8 mouse cellular contexts compared by ENCODE assay signal in genomic region chr12:119237921-119238695, GRCm38 (mm10). TPM values are rescaled to one million over a fixed set of nuclear protein-coding genes. Genes with fewer than 3 reads are reported as not detected.
DNase-seq lines count a peak whose midpoint lies in the region; ATAC-seq and TF ChIP-seq lines count a peak whose summit lies in the region.

No protein-coding gene starts in this region.

- 0 out of 2 replicates have a peak, but pooled peaks cover 2% of the 10 kb centered on the region for H3K9me3 ChIP-seq in ES-E14 (ENCODE audit: control insufficient read depth, insufficient read depth, low read depth, low read length)
- no peaks in the 10 kb centered on the region for H3K9me3 ChIP-seq in hindbrain, embryonic 12.5 days (replicated peaks)

- peak overlapping the region; percentile 70 for H3K4me2 ChIP-seq in hindbrain, embryonic 12.5 days (replicated peaks)

- no peak overlapping the region for H3K27ac ChIP-seq in ES-E14 (ENCODE audit: insufficient read depth, low read depth, low read length, poor library complexity, severe bottlenecking)
- peak overlapping the region; percentile 93 for H3K27ac ChIP-seq in hindbrain, embryonic 12.5 days

- peak; percentile 41 for DNase-seq in ES-E14 (ENCODE audit: low read depth, low spot score)
- peak; percentile 10 for DNase-seq in cerebellum, adult 8-10 months
- peak; percentile 45 to 72 for DNase-seq in frontal cortex, adult 2 months (ENCODE audit: extremely low spot score in 1 of 2, low spot score in 1 of 2)
- DNase-seq in layer of hippocampus, adult 9-11 months: peak; percentile 63
- peak; percentile 25 for DNase-seq in lung, postnatal 14 days
- DNase-seq in retina, postnatal 1 day: peak; percentile 92
- DNase-seq in urinary bladder, postnatal 36 days (ENCODE audit: low spot score in 2 of 2): peak; percentile 18 to 19

- H3K4me3 ChIP-seq in ES-E14 (ENCODE audit: insufficient read depth in 1 of 2, low read depth in 1 of 2, low read length in 2 of 2, poor library complexity in 1 of 2, severe bottlenecking in 1 of 2): peak overlapping the region; percentile 57 to 59
- peak overlapping the region; percentile 54 for H3K4me3 ChIP-seq in hindbrain, embryonic 12.5 days

- in situ Hi-C loops in ES-E14 (cut with MboI; ENCODE audit: low sequenced_read_pairs in 2 of 2, unreplicated experiment in 2 of 2): no loop called here

- peak; percentile 88 for ATAC-seq in hindbrain, embryonic 12.5 days (ENCODE audit: low FRiP score)

- H3K4me1 ChIP-seq in ES-E14 (ENCODE audit: control insufficient read depth in 2 of 2, insufficient read depth in 2 of 2, low read length in 2 of 2, poor library complexity in 1 of 2): no peaks in the 10 kb centered on the region
- peaks cover 19% of the 10 kb centered on the region for H3K4me1 ChIP-seq in hindbrain, embryonic 12.5 days

- no peaks in the 10 kb centered on the region for H3K36me3 ChIP-seq in ES-E14 (ENCODE audit: control insufficient read depth, insufficient read depth, low read length, poor library complexity, severe bottlenecking)
- H3K36me3 ChIP-seq in hindbrain, embryonic 12.5 days: no peaks in the 10 kb centered on the region

- peak overlapping the region; percentile 64 for H3K9ac ChIP-seq in ES-E14 (ENCODE audit: insufficient read depth, low read depth, low read length, poor library complexity, severe bottlenecking)
- peak overlapping the region; percentile 75 for H3K9ac ChIP-seq in hindbrain, embryonic 12.5 days

- no peaks in the 10 kb centered on the region for H3K27me3 ChIP-seq in hindbrain, embryonic 12.5 days

- WGBS in hindbrain, embryonic 12.5 days: under 1% methylated on average over 35 of the region's 35 CpGs

TF ChIP-seq in ES-E14, 5 proteins besides CTCF, POLR2A, EP300 and RAD21:
- TF ChIP-seq CHD2 (IDR thresholded peaks at IDR 0.05; ENCODE audit: low read depth, low read length) (no peak), MAFK (IDR thresholded peaks at IDR 0.05; ENCODE audit: insufficient read depth, low read depth, low read length) (no peak), ZC3H11A (IDR thresholded peaks at IDR 0.05; ENCODE audit: borderline replicate concordance, low read depth, low read length) (no peak), ZNF384 (IDR thresholded peaks at IDR 0.05; ENCODE audit: low read depth, low read length) (no peak), HCFC1 (IDR thresholded peaks at IDR 0.05; ENCODE audit: borderline replicate concordance, insufficient read depth, low read length) (no peak)

RNA-seq across cellular contexts. Expression of gene Itgb8, which starts 0.5 kb away (rescaled TPM):
- total RNA-seq in ES-E14 (2012; rRNA removed): 0.32 and 0.45 TPM in 2 replicates
- polyA plus RNA-seq in frontal cortex, adult 2 months (2012; rRNA removed): 15.2 and 16.3 TPM in 2 replicates
- 21.3 and 22.3 TPM in 2 replicates for polyA plus RNA-seq in hindbrain, embryonic 12.5 days (2016; fragmentation: Nextera tagmentation; extraction: Ambion mirVana)

Comparison
In these comparisons a context has a peak if more than half of its experiments do, and no peak if none do; other contexts are left out.
1. DNase-seq: peak in every context shown above with its lines; median percentile 92 in retina, postnatal 1 day; 63 in layer of hippocampus, adult 9-11 months; 58 in frontal cortex, adult 2 months; 41 in ES-E14; 25 in lung, postnatal 14 days; 18 in urinary bladder, postnatal 36 days; 10 in cerebellum, adult 8-10 months.